Comparison of ENCODE assay signal across 9 mouse cellular contexts in the genomic region with DNA sequence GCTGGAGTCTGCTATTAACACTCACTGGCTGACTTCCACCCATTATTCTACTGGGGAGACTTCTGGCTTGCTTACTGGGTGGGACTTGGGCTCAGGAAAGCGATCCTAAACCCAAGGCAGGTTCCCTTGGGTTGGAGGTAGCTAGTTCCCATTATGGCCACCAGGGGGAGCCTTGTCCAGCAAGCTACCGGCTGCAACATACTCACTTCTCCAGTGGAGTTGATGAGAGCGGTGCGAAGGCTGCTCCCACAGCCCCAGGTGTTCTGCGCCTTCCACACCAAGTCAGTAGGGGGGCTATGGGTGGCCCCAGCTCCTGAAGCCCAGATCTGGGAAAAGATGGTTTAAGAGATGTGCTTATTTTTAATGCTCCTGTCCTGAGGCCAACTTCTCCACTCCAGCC. TPM values are rescaled to one million over a fixed set of nuclear protein-coding genes. Genes with fewer than 3 reads are reported as not detected.
DNase-seq lines count a peak whose midpoint lies in the region; ATAC-seq and TF ChIP-seq lines count a peak whose summit lies in the region.
"Had no signal": no experiment of that assay in that cellular context is flagged by ENCODE, and none has a peak within 500 bp of the region (broad histone marks: within the 10 kb centered on the region; RNA-seq: fewer than 3 reads in every experiment).

No protein-coding gene starts in this region.

- no peaks in the 10 kb centered on the region for H3K9me3 ChIP-seq in forebrain, embryonic 10.5 days
- no peaks in the 10 kb centered on the region for H3K9me3 ChIP-seq in hindbrain, embryonic 15.5 days
- H3K9me3 ChIP-seq in midbrain, embryonic 10.5 days (replicated peaks), result no peaks in the 10 kb centered on the region
- H3K9me3 ChIP-seq: lung, embryonic 15.5 days had no signal

- no peak for TF ChIP-seq POLR2A in brain, embryonic 14.5 days (IDR thresholded peaks at IDR 0.05; ENCODE audit: borderline replicate concordance, extremely low read depth, insufficient read depth, insufficient read length, poor library complexity, severe bottlenecking)
- no peak for TF ChIP-seq POLR2A in small intestine, adult 2 months (IDR thresholded peaks at IDR 0.05; ENCODE audit: low read depth, low read length)

- TF ChIP-seq CTCF in brain, embryonic 14.5 days (IDR thresholded peaks at IDR 0.05; ENCODE audit: borderline replicate concordance, extremely low read depth, insufficient read depth, insufficient read length), result peak; percentile 94
- peak; percentile 95; the same call in 1 of the 2 replicates for TF ChIP-seq CTCF in small intestine, adult 2 months (IDR thresholded peaks at IDR 0.05; ENCODE audit: extremely low read depth, insufficient read length, insufficient replicate concordance, low read depth, low read length)

- H3K9ac ChIP-seq in hindbrain, embryonic 15.5 days, result no peak overlapping the region
- H3K9ac ChIP-seq: lung, embryonic 15.5 days had no signal

- WGBS in forebrain, embryonic 10.5 days, result 8% methylated on average over 5 of the region's 5 CpGs
- WGBS in hindbrain, embryonic 15.5 days, result 5% methylated on average over 5 of the region's 5 CpGs
- WGBS in midbrain, embryonic 10.5 days, result 8% methylated on average over 5 of the region's 5 CpGs
- 19% methylated on average over 5 of the region's 5 CpGs for WGBS in small intestine, adult 2 months

- H3K36me3 ChIP-seq in forebrain, embryonic 10.5 days (replicated peaks), result no peaks in the 10 kb centered on the region
- H3K36me3 ChIP-seq in hindbrain, embryonic 15.5 days, result peaks cover 24% of the 10 kb centered on the region
- H3K36me3 ChIP-seq in midbrain, embryonic 10.5 days, result no peaks in the 10 kb centered on the region
- peaks cover 55% of the 10 kb centered on the region for H3K36me3 ChIP-seq in small intestine, adult 2 months (ENCODE audit: control insufficient read depth, insufficient read depth, low read length)

- ATAC-seq in hindbrain, embryonic 15.5 days (ENCODE audit: low FRiP score, low read depth), result peak; percentile 49

- peaks cover 37% of the 10 kb centered on the region for H3K4me1 ChIP-seq in forebrain, embryonic 10.5 days
- no peaks in the 10 kb centered on the region; the same call in 1 of the 2 replicates for H3K4me1 ChIP-seq in hindbrain, embryonic 15.5 days (replicated peaks)
- H3K4me1 ChIP-seq in midbrain, embryonic 10.5 days, result peaks cover 29% of the 10 kb centered on the region
- H3K4me1 ChIP-seq in small intestine, adult 2 months (ENCODE audit: control insufficient read depth, insufficient read depth, insufficient read length, low read length), result no peaks in the 10 kb centered on the region

- no peak overlapping the region for H3K4me3 ChIP-seq in forebrain, embryonic 10.5 days
- no peak overlapping the region for H3K4me3 ChIP-seq in hindbrain, embryonic 15.5 days
- no peak overlapping the region for H3K4me3 ChIP-seq in midbrain, embryonic 10.5 days
- no peak overlapping the region for H3K4me3 ChIP-seq in small intestine, adult 2 months (ENCODE audit: low read depth, low read length)
- H3K4me3 ChIP-seq: lung, embryonic 15.5 days had no signal

- no peak overlapping the region for H3K4me2 ChIP-seq in hindbrain, embryonic 15.5 days

- peak; percentile 73 to 91 for DNase-seq in adrenal gland, adult (ENCODE audit: inconsistent age in 2 of 2, low spot score in 1 of 2)
- DNase-seq in adrenal gland, adult 8-10 months, result no peak
- DNase-seq in brain, embryonic 14.5 days (ENCODE audit: low read depth), result peak; percentile 83
- peak; percentile 86 for DNase-seq in forebrain, embryonic 10.5 days (ENCODE audit: extremely low spot score, low spot score)
- peak; percentile 81 for DNase-seq in left cerebral cortex, postnatal 4 days
- peak; percentile 82 for DNase-seq in midbrain, embryonic 10.5 days (ENCODE audit: low spot score)

- no peak overlapping the region for H3K27ac ChIP-seq in forebrain, embryonic 10.5 days
- H3K27ac ChIP-seq in hindbrain, embryonic 15.5 days (replicated peaks), result no peak overlapping the region
- no peak overlapping the region for H3K27ac ChIP-seq in midbrain, embryonic 10.5 days (replicated peaks)
- H3K27ac ChIP-seq in small intestine, adult 2 months (ENCODE audit: insufficient read depth, low read depth, low read length), result no peak overlapping the region
- H3K27ac ChIP-seq: lung, embryonic 15.5 days had no signal

- peaks cover 80% of the 10 kb centered on the region for H3K27me3 ChIP-seq in forebrain, embryonic 10.5 days (ENCODE audit: poor library complexity, severe bottlenecking)
- peaks cover 50% of the 10 kb centered on the region for H3K27me3 ChIP-seq in hindbrain, embryonic 15.5 days
- H3K27me3 ChIP-seq in midbrain, embryonic 10.5 days (ENCODE audit: low read depth, poor library complexity, severe bottlenecking), result peaks cover 83% of the 10 kb centered on the region
- no peaks in the 10 kb centered on the region for H3K27me3 ChIP-seq in small intestine, adult 2 months (ENCODE audit: control insufficient read depth, insufficient read depth, low read length)

- intact Hi-C loops in left cerebral cortex, postnatal 4 days (cut with DNase I), result loop anchor here (2.0 kb wide), 1 partner anchor 39 kb away; no protein-coding TSS in a partner anchor

RNA-seq across cellular contexts. Expression of gene Sema4a, which starts 22.6 kb away (rescaled TPM):
- 10 to 100 TPM; 12.2 to 14.0 (median 12.5) TPM for total RNA-seq in adrenal gland, adult 8-10 months (2022)
- polyA plus RNA-seq in brain, embryonic 14.5 days (2012; rRNA removed), result 57.1 and 57.6 TPM in 2 replicates
- polyA plus RNA-seq in forebrain, embryonic 10.5 days (2016; fragmentation: Nextera tagmentation; extraction: Ambion mirVana), result 5.9 and 6.7 TPM in 2 replicates
- polyA plus RNA-seq in hindbrain, embryonic 15.5 days (2015; fragmentation: Nextera tagmentation; extraction: Ambion mirVana), result 30.4 and 30.5 TPM in 2 replicates
- 10 to 100 TPM; 58.1 to 58.4 TPM for total RNA-seq in left cerebral cortex, postnatal 4 days (2021)
- polyA plus RNA-seq in midbrain, embryonic 10.5 days (2016; fragmentation: Nextera tagmentation; extraction: Ambion mirVana), result 4.9 and 10.5 TPM in 2 replicates
- 137 and 321 TPM in 2 replicates for polyA plus RNA-seq in small intestine, adult 2 months (2012; rRNA removed)

RNA-seq across cellular contexts. Expression of gene Lmna, which starts 26.1 kb away (rescaled TPM):
- total RNA-seq in adrenal gland, adult 8-10 months (2022), result 100 to 1,000 TPM in 3 of 4 experiments, 10 to 100 TPM in 1; 88.2 to 134 (median 124) TPM
- 33.2 and 39.5 TPM in 2 replicates for polyA plus RNA-seq in brain, embryonic 14.5 days (2012; rRNA removed)
- 11.6 and 11.8 TPM in 2 replicates for polyA plus RNA-seq in forebrain, embryonic 10.5 days (2016; fragmentation: Nextera tagmentation; extraction: Ambion mirVana)
- 52.2 and 53.4 TPM in 2 replicates for polyA plus RNA-seq in hindbrain, embryonic 15.5 days (2015; fragmentation: Nextera tagmentation; extraction: Ambion mirVana)
- total RNA-seq in left cerebral cortex, postnatal 4 days (2021), result 10 to 100 TPM; 35.3 to 37.7 TPM
- polyA plus RNA-seq in midbrain, embryonic 10.5 days (2016; fragmentation: Nextera tagmentation; extraction: Ambion mirVana), result 13.5 and 18.3 TPM in 2 replicates
- 209 and 353 TPM in 2 replicates for polyA plus RNA-seq in small intestine, adult 2 months (2012; rRNA removed)

RNA-seq across cellular contexts. Expression of gene Mex3a, which starts 48.6 kb away (rescaled TPM):
- total RNA-seq in adrenal gland, adult 8-10 months (2022), result 1 to 10 TPM; 2.8 to 4.3 (median 3.9) TPM
- 93.2 and 103 TPM in 2 replicates for polyA plus RNA-seq in brain, embryonic 14.5 days (2012; rRNA removed)
- polyA plus RNA-seq in forebrain, embryonic 10.5 days (2016; fragmentation: Nextera tagmentation; extraction: Ambion mirVana), result 27.4 and 28.6 TPM in 2 replicates
- polyA plus RNA-seq in hindbrain, embryonic 15.5 days (2015; fragmentation: Nextera tagmentation; extraction: Ambion mirVana), result 26.4 and 28.6 TPM in 2 replicates
- 10 to 100 TPM; 80.5 to 87.8 TPM for total RNA-seq in left cerebral cortex, postnatal 4 days (2021)
- polyA plus RNA-seq in midbrain, embryonic 10.5 days (2016; fragmentation: Nextera tagmentation; extraction: Ambion mirVana), result 27.7 and 33.8 TPM in 2 replicates
- polyA plus RNA-seq in small intestine, adult 2 months (2012; rRNA removed), result 0.41 and 0.60 TPM in 2 replicates

RNA-seq across cellular contexts. Expression of gene Slc25a44, which starts 58.7 kb away (rescaled TPM):
- total RNA-seq in adrenal gland, adult 8-10 months (2022), result 10 to 100 TPM; 44.3 to 50.8 (median 47.0) TPM
- polyA plus RNA-seq in brain, embryonic 14.5 days (2012; rRNA removed), result 39.6 and 41.6 TPM in 2 replicates
- 17.9 and 20.0 TPM in 2 replicates for polyA plus RNA-seq in forebrain, embryonic 10.5 days (2016; fragmentation: Nextera tagmentation; extraction: Ambion mirVana)
- 34.7 and 40.4 TPM in 2 replicates for polyA plus RNA-seq in hindbrain, embryonic 15.5 days (2015; fragmentation: Nextera tagmentation; extraction: Ambion mirVana)
- total RNA-seq in left cerebral cortex, postnatal 4 days (2021), result 10 to 100 TPM; 43.7 to 47.7 TPM
- polyA plus RNA-seq in midbrain, embryonic 10.5 days (2016; fragmentation: Nextera tagmentation; extraction: Ambion mirVana), result 18.7 and 20.0 TPM in 2 replicates
- polyA plus RNA-seq in small intestine, adult 2 months (2012; rRNA removed), result 19.7 and 44.8 TPM in 2 replicates

Comparison
In these comparisons a context has a peak if more than half of its experiments do, and no peak if none do; other contexts are left out.
1. RNA of gene Mex3a, which starts 48.6 kb away (polyA plus RNA-seq): 93.2 to 103 TPM in brain, embryonic 14.5 days, 27.4 to 28.6 TPM in forebrain, embryonic 10.5 days, 27.7 to 33.8 TPM in midbrain, embryonic 10.5 days and 26.4 to 28.6 TPM in hindbrain, embryonic 15.5 days; 0.41 to 0.60 TPM in small intestine, adult 2 months; every median in the first group is over 10 times any median in the second.